Mouse (Mus musculus) MEL (cell line): ENCODE results near the gene Il22ra1. TPM values are rescaled to one million over a fixed set of nuclear protein-coding genes. Genes with fewer than 3 reads are reported as not detected.

ENCODE experiments used
- DNase-seq: peaks from one replicate; pipeline ENCODE4 v3.0.0; 2011; ENCODE audit warnings: low read depth, low spot score
- H3K27ac ChIP-seq: 2 replicates; pipeline ENCODE4 v1.5.1; 2012; ENCODE audit warnings: low read depth, mild to moderate bottlenecking, control low read depth, low read length, moderate library complexity; ENCODE audit not compliant: control insufficient read depth
- H3K27me3 ChIP-seq, 2 experiments: fragments of 150-350 bp in 1 of 2; sonication (generic) in 1 of 2; 2 replicates each; pipeline ENCODE4 v1.6.1; 2012; ENCODE audit warnings: low read length in 2 of 2, mild to moderate bottlenecking in 2 of 2, improper control_type of control experiment in 1 of 2, moderate library complexity in 1 of 2; ENCODE audit not compliant: insufficient read depth in 2 of 2, control insufficient read depth in 1 of 2
- H3K36me3 ChIP-seq, 2 experiments: 2 replicates each; pipeline ENCODE4 v1.6.1; 2012 to 2014; ENCODE audit warnings: low read length in 2 of 2, improper control_type of control experiment in 1 of 2, inconsistent platforms in 1 of 2, mild to moderate bottlenecking in 1 of 2; ENCODE audit not compliant: insufficient read depth in 2 of 2, control insufficient read depth in 1 of 2
- H3K4me1 ChIP-seq, 2 experiments: fragments of 150-350 bp in 1 of 2; sonication (generic) in 1 of 2; 2 replicates each; pipeline ENCODE4 v1.6.1; 2012; ENCODE audit warnings: low read length in 2 of 2, improper control_type of control experiment in 1 of 2, mild to moderate bottlenecking in 1 of 2; ENCODE audit not compliant: insufficient read depth in 2 of 2, control insufficient read depth in 1 of 2
- H3K4me3 ChIP-seq, 2 experiments: fragments of 150-350 bp in 1 of 2; sonication (generic) in 1 of 2; 2 replicates each; pipeline ENCODE4 v1.5.1; 2012; ENCODE audit warnings: low read depth in 2 of 2, low read length in 2 of 2, mild to moderate bottlenecking in 2 of 2, moderate library complexity in 2 of 2, control low read depth in 1 of 2, improper control_type of control experiment in 1 of 2; ENCODE audit not compliant: control insufficient read depth in 1 of 2, insufficient read depth in 1 of 2
- H3K79me2 ChIP-seq: 2 replicates; pipeline ENCODE4 v1.6.1; 2012; ENCODE audit warnings: mild to moderate bottlenecking, low read length, moderate library complexity; ENCODE audit not compliant: control insufficient read depth, poor library complexity, insufficient read depth
- H3K9ac ChIP-seq: 2 replicates; pipeline ENCODE4 v1.6.1; 2012; ENCODE audit warnings: low read depth, mild to moderate bottlenecking, control low read depth, low read length, moderate library complexity; ENCODE audit not compliant: control insufficient read depth, poor library complexity, severe bottlenecking
- H3K9me3 ChIP-seq: fragments of 150-350 bp; sonication (generic); replicated peaks from 2 replicates; pipeline ENCODE4 v1.6.1; 2012; ENCODE audit warnings: mild to moderate bottlenecking, low read length, improper control_type of control experiment, moderate library complexity; ENCODE audit not compliant: insufficient read depth
- CTCF ChIP-seq, 3 experiments: IDR thresholded peaks in 2 of 3; conservative IDR thresholded peaks in 1 of 3; 2 replicates each; pipeline ENCODE4 v1.5.1; 2011 to 2012; ENCODE audit warnings: low read length in 3 of 3, low read depth in 2 of 3, mild to moderate bottlenecking in 2 of 3, improper control_type of control experiment in 1 of 3, inconsistent platforms in 1 of 3, mixed read lengths in 1 of 3, moderate library complexity in 1 of 3; ENCODE audit not compliant: control insufficient read depth in 1 of 3, insufficient read depth in 1 of 3, poor library complexity in 1 of 3, severe bottlenecking in 1 of 3
- ELF1 ChIP-seq: IDR thresholded peaks from 2 replicates; pipeline ENCODE4 v1.6.1; 2014; ENCODE audit warnings: low read depth, mild to moderate bottlenecking, inconsistent platforms, low read length, improper control_type of control experiment, moderate library complexity
- EP300 ChIP-seq, 2 experiments: IDR thresholded peaks; 2 replicates each; pipeline ENCODE4 v1.6.1; 2011; ENCODE audit warnings: improper control_type of control experiment in 2 of 2, low read length in 2 of 2, low read depth in 1 of 2, mild to moderate bottlenecking in 1 of 2
- ETS1 ChIP-seq: IDR thresholded peaks from 2 replicates; pipeline ENCODE4 v1.6.1; 2012; ENCODE audit warnings: low read depth, mild to moderate bottlenecking, inconsistent platforms, low read length, improper control_type of control experiment, moderate library complexity
- GABPA ChIP-seq: IDR thresholded peaks from 2 replicates; pipeline ENCODE4 v1.6.1; 2012; ENCODE audit warnings: low read depth, mild to moderate bottlenecking, inconsistent platforms, low read length, improper control_type of control experiment, moderate library complexity
- GATA1 ChIP-seq: IDR thresholded peaks from 2 replicates; pipeline ENCODE4 v1.6.1; 2011; ENCODE audit warnings: low read depth, low read length, improper control_type of control experiment
- HCFC1 ChIP-seq: IDR thresholded peaks from 2 replicates; pipeline ENCODE4 v1.6.1; 2012; ENCODE audit warnings: low read depth, mild to moderate bottlenecking, inconsistent platforms, low read length, improper control_type of control experiment, moderate library complexity
- JUND ChIP-seq: IDR thresholded peaks from 2 replicates; pipeline ENCODE4 v1.6.1; 2011; ENCODE audit warnings: low read depth, mild to moderate bottlenecking, improper control_type of control experiment, low read length
- MAFK ChIP-seq: IDR thresholded peaks from 2 replicates; pipeline ENCODE4 v1.6.1; 2011; ENCODE audit warnings: low read depth, mild to moderate bottlenecking, low read length, improper control_type of control experiment, borderline replicate concordance
- MAX ChIP-seq: IDR thresholded peaks from 2 replicates; pipeline ENCODE4 v1.6.1; 2011; ENCODE audit warnings: low read length, improper control_type of control experiment
- MAZ ChIP-seq: IDR thresholded peaks from 2 replicates; pipeline ENCODE4 v1.6.1; 2012; ENCODE audit warnings: low read depth, mild to moderate bottlenecking, inconsistent platforms, low read length, improper control_type of control experiment
- MEF2A ChIP-seq: IDR thresholded peaks from 2 replicates; pipeline ENCODE4 v1.6.1; 2014; ENCODE audit warnings: low read depth, mild to moderate bottlenecking, inconsistent platforms, low read length, improper control_type of control experiment; ENCODE audit not compliant: poor library complexity, insufficient replicate concordance, severe bottlenecking; ENCODE audit errors: extremely low read depth
- MXI1 ChIP-seq: IDR thresholded peaks from 2 replicates; pipeline ENCODE4 v1.6.1; 2011; ENCODE audit warnings: mild to moderate bottlenecking, low read depth, low read length, improper control_type of control experiment
- NELFE ChIP-seq: IDR thresholded peaks from 2 replicates; pipeline ENCODE4 v1.6.1; 2011; ENCODE audit warnings: low read depth, low read length, improper control_type of control experiment
- NRF1 ChIP-seq: IDR thresholded peaks from 2 replicates; pipeline ENCODE4 v1.6.1; 2014; ENCODE audit warnings: low read depth, mild to moderate bottlenecking, inconsistent platforms, low read length, improper control_type of control experiment, moderate library complexity; ENCODE audit not compliant: poor library complexity, insufficient read depth, severe bottlenecking
- POLR2A ChIP-seq, 2 experiments: IDR thresholded peaks; 2 replicates each; pipeline ENCODE4 v1.6.1; 2011 to 2012; ENCODE audit warnings: low read length in 2 of 2, mild to moderate bottlenecking in 2 of 2, control low read depth in 1 of 2, improper control_type of control experiment in 1 of 2, low read depth in 1 of 2, moderate library complexity in 1 of 2; ENCODE audit not compliant: control insufficient read depth in 1 of 2, insufficient read depth in 1 of 2, poor library complexity in 1 of 2
- POLR2AphosphoS5 ChIP-seq: IDR thresholded peaks from 2 replicates; pipeline ENCODE4 v1.6.1; 2012; ENCODE audit warnings: low read depth, borderline replicate concordance, mild to moderate bottlenecking, inconsistent platforms, low read length, moderate library complexity, mixed read lengths
- RAD21 ChIP-seq: IDR thresholded peaks from 2 replicates; pipeline ENCODE4 v1.6.1; 2011; ENCODE audit warnings: mild to moderate bottlenecking, low read depth, low read length, improper control_type of control experiment
- RCOR1 ChIP-seq: IDR thresholded peaks from 2 replicates; pipeline ENCODE4 v1.6.1; 2012; ENCODE audit warnings: low read depth, mild to moderate bottlenecking, inconsistent platforms, low read length, improper control_type of control experiment
- SIN3A ChIP-seq: IDR thresholded peaks from 2 replicates; pipeline ENCODE4 v1.6.1; 2012; ENCODE audit warnings: low read length, improper control_type of control experiment, inconsistent platforms
- TAL1 ChIP-seq: IDR thresholded peaks from 2 replicates; pipeline ENCODE4 v1.6.1; 2012; ENCODE audit warnings: mild to moderate bottlenecking, inconsistent platforms, low read length, moderate library complexity, mixed read lengths
- USF2 ChIP-seq, 2 experiments: IDR thresholded peaks; 2 replicates each; pipeline ENCODE4 v1.6.1; 2011 to 2012; ENCODE audit warnings: improper control_type of control experiment in 2 of 2, low read length in 2 of 2, borderline replicate concordance in 1 of 2, inconsistent platforms in 1 of 2, low read depth in 1 of 2, mild to moderate bottlenecking in 1 of 2; ENCODE audit not compliant: insufficient read depth in 1 of 2
- ZNF384 ChIP-seq: IDR thresholded peaks from 2 replicates; pipeline ENCODE4 v1.6.1; 2012; ENCODE audit warnings: low read depth, mild to moderate bottlenecking, inconsistent platforms, low read length, improper control_type of control experiment
- polyA plus RNA-seq, 2 experiments: library from polyadenylated mRNA; stranded (reverse) in 1 of 2; unstranded in 1 of 2; fragments of >175 nt in 1 of 2; fragments of >200 nt in 1 of 2; gene quantifications; 2 replicates each; pipeline versions ENCODE4 v1.2.1 to v1.2.4; 2012; ENCODE audit warnings: low replicate concordance in 2 of 2, low read depth in 1 of 2; ENCODE audit not compliant: insufficient read length in 2 of 2, insufficient read depth in 1 of 2, missing spikeins in 1 of 2
- total RNA-seq: library from RNA; depleted of rRNA; stranded (reverse); fragments of 300-350 nt; gene quantifications from 2 replicates; pipeline ENCODE4 v1.2.3, GENCODE M21; 2012

The Il22ra1 gene
- total and polyA plus RNA-seq, 3 experiments, result 0.03 TPM; not detected in 2

- Histone ChIP-seq H3K9ac (no peak overlapping the region), H3K79me2 (no peaks in the 10 kb centered on the region), H3K4me3 (no peak overlapping the region), H3K4me1 (0 out of 4 replicates have a peak, but pooled peaks cover 0 to 2% of the 10 kb centered on the region in 2 experiments), H3K27me3 (peaks cover 0 to 6% of the 10 kb centered on the region in 2 experiments; a peak in 3 of 4 replicates), H3K36me3 (no peaks in the 10 kb centered on the region; a peak in 2 of 4 replicates), H3K9me3 (no peaks in the 10 kb centered on the region), H3K27ac (no peak overlapping the region)
- DNase-seq, result no peak
- TF ChIP-seq MEF2A, result no peak
- TF ChIP-seq ELF1, result no peak
- no peak for TF ChIP-seq GABPA
- no peak for TF ChIP-seq RCOR1
- TF ChIP-seq NELFE, result no peak
- no peak for TF ChIP-seq HCFC1
- TF ChIP-seq TAL1, result no peak
- no peak for TF ChIP-seq POLR2A (IDR thresholded peaks at IDR 0.05; ENCODE audit: control insufficient read depth in 1 of 2, insufficient read depth in 1 of 2, low read depth in 1 of 2, low read length in 2 of 2, poor library complexity in 1 of 2)
- TF ChIP-seq MAX, result no peak
- no peak for TF ChIP-seq JUND
- no peak for TF ChIP-seq RAD21
- TF ChIP-seq ZNF384, result no peak
- no peak for TF ChIP-seq EP300 (IDR thresholded peaks at IDR 0.05; ENCODE audit: low read depth in 1 of 2, low read length in 2 of 2)
- TF ChIP-seq GATA1, result no peak
- no peak for TF ChIP-seq MXI1
- no peak for TF ChIP-seq CTCF (IDR thresholded peaks at IDR 0.05 in 2 of 3, conservative IDR thresholded peaks at IDR 0.05 in 1 of 3; ENCODE audit: control insufficient read depth in 1 of 3, insufficient read depth in 1 of 3, low read depth in 2 of 3, low read length in 3 of 3, poor library complexity in 1 of 3, severe bottlenecking in 1 of 3)
These were observed 38.2 kb upstream of the Il22ra1 start for GRCm38 (mm10) chr4:135689797-135690196.

- peaks cover 0 to 3% of the 10 kb centered on the region in 2 experiments; a peak in 3 of 4 replicates for H3K27me3 ChIP-seq
- TF ChIP-seq MAZ, result no peak
- TF ChIP-seq MAFK, result no peak
- no peak for TF ChIP-seq SIN3A
- TF ChIP-seq ETS1, result no peak
- TF ChIP-seq USF2 (IDR thresholded peaks at IDR 0.05; ENCODE audit: borderline replicate concordance in 1 of 2, insufficient read depth in 1 of 2, low read depth in 1 of 2, low read length in 2 of 2), result no peak
- no peak for TF ChIP-seq CTCF (IDR thresholded peaks at IDR 0.05 in 2 of 3, conservative IDR thresholded peaks at IDR 0.05 in 1 of 3; ENCODE audit: control insufficient read depth in 1 of 3, insufficient read depth in 1 of 3, low read depth in 2 of 3, low read length in 3 of 3, poor library complexity in 1 of 3, severe bottlenecking in 1 of 3)
- TF ChIP-seq NRF1, result no peak
- no peak for TF ChIP-seq MAX
- no peak for TF ChIP-seq TAL1
- no peak for TF ChIP-seq POLR2AphosphoS5
- TF ChIP-seq MXI1, result no peak
- DNase-seq, result no peak
These were observed 37.7 kb upstream of the Il22ra1 start for GRCm38 (mm10) chr4:135690241-135690640.

More at GRCm38 (mm10) chr4:135690241-135690640, 37.7 kb upstream of the Il22ra1 start:
- no peaks in the 10 kb centered on the region for H3K4me1 ChIP-seq
- no peak overlapping the region for H3K27ac ChIP-seq
- H3K9ac ChIP-seq, result no peak overlapping the region
- no peaks in the 10 kb centered on the region for H3K9me3 ChIP-seq
- H3K4me3 ChIP-seq, result no peak overlapping the region
- no peaks in the 10 kb centered on the region for H3K79me2 ChIP-seq
- no peaks in the 10 kb centered on the region for H3K36me3 ChIP-seq
